Mouse (Mus musculus) v-Abl transformed pro-B cells (cell line): ENCODE data around the gene Capn15.

Experiments
- in situ Hi-C, 2 experiments: fragments of 400-800 bp; cut with MboI; formaldehyde crosslinking; loops; one replicate each; pipeline ENCODE4 v1.15.1; 2025; ENCODE audit not compliant: unreplicated experiment in 2 of 2

The Capn15 gene

DNA sequence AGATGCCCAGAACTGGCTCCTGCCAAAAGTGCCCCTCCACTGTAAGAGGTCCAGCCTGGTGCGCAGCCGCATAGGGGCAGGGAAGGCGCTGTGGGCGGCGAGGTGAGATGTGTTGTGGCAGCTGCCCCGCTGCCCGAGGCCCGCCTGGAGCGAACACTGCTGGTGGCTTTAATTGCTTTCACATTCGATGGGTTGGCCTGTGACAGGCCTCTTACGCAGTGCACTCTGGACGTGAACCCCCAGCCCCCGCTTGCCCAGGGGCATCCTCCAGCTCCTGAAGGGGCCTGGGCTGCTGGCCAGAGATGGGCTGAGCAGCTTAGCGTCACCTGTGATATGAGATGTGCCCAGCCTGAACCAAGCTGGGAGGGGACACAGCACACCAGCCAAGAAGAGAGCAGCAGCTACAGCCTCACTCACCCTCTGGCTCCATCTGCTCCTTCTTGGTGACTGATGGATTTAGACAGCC is 28.0 kb downstream of the Capn15 start:
- in situ Hi-C loops: no loop called here

GRCm38 (mm10) chr17:25956631-25957030 is 29.0 kb downstream of the Capn15 start:
- in situ Hi-C loops: no loop called here

GRCm38 (mm10) chr17:25956201-25956600 is 29.4 kb downstream of the Capn15 start:
- in situ Hi-C loops: no loop called here

DNA sequence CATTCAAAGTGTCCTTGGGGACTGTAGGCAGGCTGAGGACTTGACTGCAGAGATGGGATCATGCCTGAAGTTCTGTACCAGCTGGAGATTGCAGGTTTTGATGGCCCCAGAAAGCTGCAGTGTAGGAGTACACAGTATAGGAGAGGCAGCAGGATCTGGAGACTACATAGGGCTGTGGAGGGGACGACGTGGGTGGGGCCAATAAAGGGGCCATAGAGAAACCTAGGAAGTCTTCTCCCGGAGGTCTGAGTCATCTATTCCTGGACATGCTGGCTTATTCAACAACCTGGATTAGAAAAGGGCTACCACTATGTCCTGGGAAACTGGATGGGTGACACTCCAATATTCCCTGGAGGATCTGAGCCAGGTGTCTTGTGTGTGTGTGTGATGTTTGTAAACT is 29.9 kb downstream of the Capn15 start:
- in situ Hi-C loops: no loop called here

DNA sequence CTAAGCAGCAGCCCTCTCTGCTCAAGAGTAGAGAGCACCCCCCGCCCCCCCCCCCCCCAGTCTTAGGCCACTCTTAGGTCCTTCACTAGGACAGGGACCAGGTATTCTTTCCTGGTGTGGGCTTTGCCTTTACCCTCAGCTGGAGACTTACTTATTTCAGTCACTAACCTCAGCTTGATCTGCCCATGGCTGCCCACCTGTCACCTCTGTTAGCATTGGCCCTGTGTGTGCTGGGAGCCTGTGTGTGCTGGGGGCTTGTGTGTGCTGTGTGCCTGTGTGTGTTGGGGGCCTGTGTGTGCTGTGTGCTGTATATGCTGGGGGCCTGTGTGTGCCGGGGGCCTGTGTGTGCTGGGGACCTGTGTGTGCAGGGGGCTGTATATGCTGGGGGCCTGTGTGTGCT is 30.9 kb downstream of the Capn15 start:
- in situ Hi-C loops: no loop called here

DNA sequence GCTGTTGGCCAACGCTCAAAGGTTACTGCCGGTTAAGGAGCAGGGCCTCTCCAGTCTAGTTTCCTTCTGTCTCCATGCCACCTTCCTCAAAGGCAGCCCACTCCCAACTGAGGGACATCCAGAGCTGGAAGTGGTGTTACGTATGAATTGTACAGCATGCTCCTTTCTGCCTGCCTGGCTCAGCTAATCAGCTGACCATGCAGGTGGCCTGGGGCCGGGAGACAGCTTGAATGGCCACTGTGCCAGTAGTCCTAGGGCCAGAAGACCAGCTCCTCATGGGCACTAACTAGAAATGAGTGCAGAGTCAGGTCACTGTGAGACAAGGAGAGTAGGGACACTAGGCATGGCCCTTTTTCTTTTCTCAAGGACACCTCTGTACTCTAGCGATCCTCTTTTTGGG is 32.4 kb downstream of the Capn15 start:
- in situ Hi-C loops: no loop called here

DNA sequence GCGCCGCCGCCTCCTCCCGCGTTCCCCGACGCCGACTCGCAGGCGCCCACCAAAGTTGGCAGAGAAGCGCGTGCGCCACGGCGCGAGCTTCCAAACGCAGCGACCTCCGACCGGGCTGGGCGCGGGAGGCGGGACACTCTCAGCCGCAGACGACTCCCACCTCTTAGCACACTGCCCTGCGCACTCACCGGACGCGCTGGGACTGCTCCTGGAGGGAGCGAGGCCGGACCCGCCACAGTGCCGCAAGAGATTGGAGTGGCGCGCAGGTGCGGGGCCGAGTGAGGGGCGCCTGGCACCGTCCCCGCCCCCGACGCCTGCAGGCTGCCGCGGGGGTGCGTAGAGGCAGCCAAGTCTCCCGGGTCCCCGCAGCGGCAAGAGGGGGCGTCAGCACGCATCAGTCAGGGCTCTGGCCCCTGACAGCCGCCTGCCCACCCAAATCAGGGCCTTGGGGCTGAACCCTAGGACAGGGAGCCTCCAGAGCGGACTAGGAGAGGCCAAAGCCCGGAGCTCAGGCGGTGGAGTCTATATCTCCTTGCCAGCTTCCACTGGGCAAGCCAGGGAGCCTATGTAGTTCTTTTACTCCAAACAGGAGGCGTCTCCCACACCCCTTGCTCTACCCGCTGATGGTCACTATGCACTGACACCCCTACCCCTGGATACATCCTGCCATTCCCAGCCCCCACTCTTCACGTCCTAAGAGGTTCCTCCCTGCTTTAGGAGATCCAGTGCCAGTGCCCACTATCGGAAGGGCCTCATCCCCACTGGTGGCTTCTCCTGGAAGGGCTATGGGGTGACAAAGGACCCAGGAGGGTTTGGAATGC is 33.6 kb downstream of the Capn15 start, which contains the start of gene A930017K11Rik:
Gene A930017K11Rik, minus strand, starts transcription at position 763 of the 821 bp plus-strand sequence.
- in situ Hi-C loops: no loop called here

DNA sequence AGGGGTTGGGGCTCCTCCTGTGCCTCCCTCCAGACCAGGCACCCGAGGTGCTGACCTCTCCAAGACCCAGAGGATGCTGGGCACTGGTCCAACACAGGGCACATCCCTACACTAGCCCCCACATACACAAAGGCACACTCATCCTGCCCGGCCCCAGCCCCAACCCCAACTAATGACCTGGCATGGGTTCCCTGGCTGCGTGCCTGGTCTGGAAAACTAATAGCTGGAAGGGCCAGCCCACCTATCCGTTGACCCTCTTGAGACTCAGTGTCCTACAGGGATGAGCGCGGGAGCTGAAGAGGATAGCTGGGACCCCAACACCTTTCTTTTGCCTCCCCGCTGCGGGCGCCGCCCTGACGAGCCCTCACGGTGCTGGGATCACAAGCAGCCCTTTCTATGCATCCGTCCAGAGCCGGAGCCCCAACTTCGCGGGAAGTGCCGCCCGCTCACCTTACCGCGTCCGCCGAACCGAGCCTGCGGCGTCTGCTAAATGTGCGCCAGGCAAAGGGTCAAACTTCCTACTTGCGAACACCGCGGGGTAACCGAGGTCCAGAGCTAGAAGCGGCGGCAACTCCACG is 34.3 kb downstream of the Capn15 start:
- in situ Hi-C loops: no loop called here

GRCm38 (mm10) chr17:25950706-25951105 is 34.9 kb downstream of the Capn15 start:
- in situ Hi-C loops: no loop called here

DNA sequence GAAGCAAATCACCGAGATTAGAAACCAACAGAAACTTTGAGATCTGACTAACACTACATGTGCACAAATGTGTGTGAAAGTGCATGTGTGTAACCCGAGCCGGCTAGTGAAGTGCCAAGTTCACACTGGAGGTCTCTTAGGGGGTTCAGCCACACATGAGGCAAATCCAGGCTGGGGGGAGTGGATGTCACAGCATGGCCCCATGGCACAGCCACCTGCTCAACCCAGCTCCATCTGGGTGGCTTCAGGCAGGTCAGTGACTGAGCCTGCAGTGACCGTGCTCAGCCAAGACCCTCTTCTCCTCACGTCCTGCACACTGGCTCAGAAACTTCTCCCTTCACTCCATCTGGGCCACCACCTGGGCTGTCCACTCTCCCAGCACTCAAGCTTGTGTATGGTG is 35.6 kb downstream of the Capn15 start:
- in situ Hi-C loops: no loop called here

GRCm38 (mm10) chr17:25948051-25948450 is 37.5 kb downstream of the Capn15 start:
- in situ Hi-C loops: no loop called here

DNA sequence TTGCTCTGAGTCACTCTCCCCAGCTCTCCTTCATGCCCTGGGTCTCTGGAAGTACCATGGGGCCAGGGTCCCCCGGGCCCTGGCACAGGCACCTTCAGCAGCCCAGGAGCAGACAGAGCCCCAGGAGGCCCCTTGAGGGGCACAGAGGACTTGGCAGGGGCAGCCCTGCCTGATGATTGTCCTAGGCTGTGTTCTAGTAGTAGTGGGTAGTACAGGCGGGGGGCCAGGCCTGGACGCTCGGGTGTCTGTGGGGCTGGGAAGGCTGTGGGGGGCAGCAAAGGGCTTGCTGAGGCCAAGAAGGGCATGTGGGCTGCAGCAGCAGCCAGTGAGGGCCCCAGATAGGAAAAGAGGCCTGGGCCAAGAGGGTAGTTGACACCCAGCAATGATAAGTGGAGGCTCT is 38.0 kb downstream of the Capn15 start:
- in situ Hi-C loops: no loop called here

DNA sequence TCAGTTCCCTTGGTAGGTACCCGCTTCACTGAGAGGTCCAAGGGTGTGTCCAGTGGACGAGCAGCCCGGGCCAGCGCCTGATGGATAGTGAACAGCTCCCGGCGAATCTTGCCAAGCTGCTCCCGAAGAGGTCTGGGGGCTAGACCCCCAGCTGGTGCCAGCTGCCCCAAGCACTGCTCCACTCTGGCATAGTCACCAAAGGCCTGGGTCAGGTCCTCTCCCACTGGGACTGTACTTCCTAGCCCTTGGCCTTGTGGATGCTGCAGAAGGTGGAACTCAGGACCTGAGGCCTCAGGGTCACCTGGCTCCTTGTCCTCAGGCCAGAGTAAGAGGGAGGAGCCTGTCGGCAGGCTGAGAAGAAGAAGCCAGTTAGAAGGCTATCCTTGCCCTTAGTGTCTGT is 38.7 kb downstream of the Capn15 start:
- in situ Hi-C loops: no loop called here

DNA sequence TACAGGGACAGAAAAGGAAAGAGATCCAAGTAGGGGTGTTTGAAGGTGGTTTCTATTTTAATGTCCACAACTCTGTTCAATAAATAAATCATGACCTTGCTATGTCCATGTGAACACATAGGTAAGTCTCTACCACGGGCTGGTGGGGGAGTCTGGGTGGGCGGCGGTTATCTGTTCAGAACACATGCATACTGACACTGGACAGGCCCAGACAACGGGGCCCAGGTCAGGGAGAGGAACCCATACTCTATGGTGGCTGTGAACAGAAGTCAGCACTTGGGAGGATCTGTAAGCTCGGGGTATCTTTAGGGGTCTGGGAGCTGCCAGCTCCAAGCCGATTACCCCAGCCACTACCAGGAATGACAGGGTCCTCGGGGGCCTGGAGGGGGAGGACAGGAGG is 39.2 kb downstream of the Capn15 start:
- in situ Hi-C loops: no loop called here

GRCm38 (mm10) chr17:25945517-25946155 is 40.0 kb downstream of the Capn15 start:
- in situ Hi-C loops: no loop called here

GRCm38 (mm10) chr17:25944366-25945163 is 41.0 kb downstream of the Capn15 start, which contains the start of the genes Pigq and Nhlrc4:
Gene Pigq (minus strand): TSS chr17:25944936.
Gene Nhlrc4 (minus strand): TSS chr17:25944961.
- in situ Hi-C loops: no loop called here

DNA sequence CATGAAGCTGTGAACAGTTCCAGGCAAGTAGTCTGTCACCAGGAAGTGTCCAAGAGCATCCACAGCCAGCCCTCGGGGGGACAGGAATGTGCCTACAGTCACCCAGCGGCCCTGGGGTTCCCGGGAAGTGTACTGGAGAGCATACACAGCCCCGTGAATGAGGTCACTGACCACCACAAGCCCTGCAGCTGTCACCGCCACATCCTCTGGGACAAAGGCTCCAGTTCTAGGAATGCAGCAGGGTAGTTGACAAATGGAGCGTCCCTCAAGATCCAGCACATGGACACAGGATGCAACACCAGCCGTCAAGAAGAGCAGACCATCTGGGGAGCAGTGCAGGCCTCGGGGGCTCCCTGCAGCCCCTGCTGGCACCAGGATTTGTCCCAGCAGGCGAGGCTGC is 41.8 kb downstream of the Capn15 start:
- in situ Hi-C loops: no loop called here

DNA sequence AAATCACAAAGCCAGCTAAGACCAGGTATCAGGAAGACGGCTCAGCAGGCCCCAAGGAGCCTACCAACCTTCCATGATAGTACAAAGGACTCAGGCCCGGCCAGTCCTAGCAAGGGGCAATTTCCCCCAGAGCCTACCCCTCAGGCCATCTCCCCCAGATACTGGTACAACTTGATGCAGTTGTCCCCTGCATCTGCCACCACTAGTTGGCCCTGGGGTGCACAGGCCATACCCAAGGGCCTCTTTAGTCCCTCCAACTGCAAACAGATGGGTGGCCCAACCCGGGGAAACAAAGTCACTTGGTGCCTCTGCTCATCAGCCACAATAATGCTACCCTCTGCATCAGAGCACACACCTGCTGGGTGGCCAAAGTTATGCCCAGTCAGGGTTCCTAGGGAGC is 42.4 kb downstream of the Capn15 start:
- in situ Hi-C loops: no loop called here

DNA sequence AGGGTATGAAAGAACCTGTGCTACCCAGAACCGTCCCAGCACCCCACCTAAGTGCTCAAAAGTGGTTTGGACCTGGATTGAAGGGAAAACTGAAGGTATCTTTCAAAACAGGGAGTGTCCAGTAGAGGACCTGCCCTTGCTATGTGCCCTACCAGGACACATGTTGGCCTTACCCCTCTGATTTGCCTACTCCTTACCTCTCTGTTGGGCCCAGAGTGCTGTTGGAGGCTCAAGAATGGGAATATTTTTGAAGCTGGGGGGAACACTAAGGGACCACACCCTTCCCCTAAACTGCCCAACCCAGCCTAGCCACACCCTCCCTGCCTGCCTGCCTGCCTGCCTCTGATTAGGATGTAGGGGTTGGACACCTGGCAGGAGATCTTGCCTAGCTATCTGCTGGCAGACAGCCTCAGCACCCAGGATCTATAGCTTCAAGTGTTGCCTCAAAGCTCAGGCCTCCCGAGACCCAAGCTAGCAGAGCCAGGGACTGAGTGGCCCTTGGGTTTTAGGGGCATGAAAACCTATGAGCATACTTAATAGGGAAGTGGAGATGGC is 42.9 kb downstream of the Capn15 start:
- in situ Hi-C loops: no loop called here

GRCm38 (mm10) chr17:25941511-25942241 is 43.9 kb downstream of the Capn15 start:
- in situ Hi-C loops: no loop called here
